Mouse (Mus musculus) CH12.LX (cell line): ENCODE data around the gene Dlg2. TPM values are rescaled to one million over a fixed set of nuclear protein-coding genes. Genes with fewer than 3 reads are reported as not detected.

ENCODE experiments used
- DNase-seq: peaks from one replicate; pipeline ENCODE4 v3.0.0-alpha.2; 2013; ENCODE audit errors: extremely low read depth
- H3K27ac ChIP-seq: 2 replicates; pipeline ENCODE4 v1.5.1; 2012; ENCODE audit warnings: low read depth, mild to moderate bottlenecking, control low read depth, moderate library complexity; ENCODE audit not compliant: insufficient read depth
- H3K27me3 ChIP-seq: replicated peaks from 2 replicates; pipeline ENCODE3; 2012; ENCODE audit warnings: inconsistent platforms
- H3K36me3 ChIP-seq, 2 experiments: replicated peaks in 1 of 2; 2 replicates each; pipeline versions ENCODE3 to v1.6.1; 2012; ENCODE audit warnings: inconsistent platforms in 1 of 2, low read length in 1 of 2, mild to moderate bottlenecking in 1 of 2, mixed read lengths in 1 of 2, moderate library complexity in 1 of 2; ENCODE audit not compliant: control insufficient read depth in 1 of 2, insufficient read depth in 1 of 2
- H3K4me1 ChIP-seq, 2 experiments: 2 replicates each; pipeline ENCODE4 v1.6.1; 2012; ENCODE audit warnings: inconsistent platforms in 1 of 2, moderate library complexity in 1 of 2; ENCODE audit not compliant: insufficient read depth in 2 of 2, control insufficient read depth in 1 of 2
- H3K4me2 ChIP-seq: 2 replicates; pipeline ENCODE4 v1.6.1; 2012; ENCODE audit warnings: low read depth, mild to moderate bottlenecking, control low read depth; ENCODE audit not compliant: poor library complexity, insufficient read depth, severe bottlenecking
- H3K4me3 ChIP-seq, 3 experiments: fragments of 150-350 bp in 1 of 3; sonication (generic) in 1 of 3; replicated peaks in 1 of 3; 2 replicates each; pipeline versions ENCODE3 to v1.5.1; 2011 to 2012; ENCODE audit warnings: low read depth in 2 of 3, low read length in 2 of 3, mild to moderate bottlenecking in 2 of 3, moderate library complexity in 2 of 3, control low read depth in 1 of 3, improper control_type of control experiment in 1 of 3, inconsistent platforms in 1 of 3, mixed read lengths in 1 of 3; ENCODE audit not compliant: poor library complexity in 1 of 3
- H3K79me2 ChIP-seq: replicated peaks from 2 replicates; pipeline ENCODE4 v1.6.1; 2012; ENCODE audit warnings: mild to moderate bottlenecking, moderate library complexity; ENCODE audit not compliant: control insufficient read depth, poor library complexity, insufficient read depth, severe bottlenecking; ENCODE audit errors: extremely low read depth
- H3K9ac ChIP-seq: 2 replicates; pipeline ENCODE4 v1.6.1; 2012; ENCODE audit warnings: low read depth, mild to moderate bottlenecking, control low read depth, moderate library complexity; ENCODE audit not compliant: insufficient read depth
- H3K9me3 ChIP-seq: replicated peaks from 2 replicates; pipeline ENCODE3; 2012; ENCODE audit warnings: low read length, inconsistent platforms, mixed read lengths
- BHLHE40 ChIP-seq: IDR thresholded peaks from 2 replicates; pipeline ENCODE4 v1.6.1; 2011; ENCODE audit warnings: mild to moderate bottlenecking, low read depth, low read length, improper control_type of control experiment
- CHD2 ChIP-seq: IDR thresholded peaks from 2 replicates; pipeline ENCODE4 v1.6.1; 2011; ENCODE audit warnings: low read length, improper control_type of control experiment
- CTCF ChIP-seq, 2 experiments: IDR thresholded peaks in 1 of 2; conservative IDR thresholded peaks in 1 of 2; 2 replicates each; pipeline ENCODE4 v1.5.1; 2011 to 2012; ENCODE audit warnings: low read depth in 2 of 2, low read length in 2 of 2, improper control_type of control experiment in 1 of 2, inconsistent platforms in 1 of 2, mild to moderate bottlenecking in 1 of 2, moderate library complexity in 1 of 2
- GABPA ChIP-seq: IDR thresholded peaks from 2 replicates; pipeline ENCODE4 v1.6.1; 2012; ENCODE audit warnings: low read depth, low read length, improper control_type of control experiment, inconsistent platforms; ENCODE audit not compliant: insufficient replicate concordance
- HCFC1 ChIP-seq: IDR thresholded peaks from 2 replicates; pipeline ENCODE4 v1.6.1; 2012; ENCODE audit warnings: low read depth, mild to moderate bottlenecking, inconsistent platforms, low read length, improper control_type of control experiment
- JUN ChIP-seq: IDR thresholded peaks from 2 replicates; pipeline ENCODE4 v1.6.1; 2011; ENCODE audit warnings: low read depth, mild to moderate bottlenecking, low read length, improper control_type of control experiment, moderate library complexity; ENCODE audit not compliant: insufficient read depth
- MAX ChIP-seq: IDR thresholded peaks from 2 replicates; pipeline ENCODE4 v1.6.1; 2011; ENCODE audit warnings: low read length, improper control_type of control experiment
- MAZ ChIP-seq: IDR thresholded peaks from 2 replicates; pipeline ENCODE4 v1.6.1; 2012; ENCODE audit warnings: low read depth, mild to moderate bottlenecking, inconsistent platforms, low read length, improper control_type of control experiment, moderate library complexity
- MXI1 ChIP-seq: IDR thresholded peaks from 2 replicates; pipeline ENCODE4 v1.6.1; 2011; ENCODE audit warnings: mild to moderate bottlenecking, low read depth, low read length, improper control_type of control experiment
- NELFE ChIP-seq: IDR thresholded peaks from 2 replicates; pipeline ENCODE4 v1.6.1; 2011; ENCODE audit warnings: low read depth, low read length, improper control_type of control experiment
- PAX5 ChIP-seq: IDR thresholded peaks from 2 replicates; pipeline ENCODE4 v1.6.1; 2012; ENCODE audit warnings: low read length, inconsistent platforms, mixed read lengths
- POLR2AphosphoS2 ChIP-seq: IDR thresholded peaks from 2 replicates; pipeline ENCODE4 v1.6.1; 2011; ENCODE audit warnings: low read depth, low read length, improper control_type of control experiment
- RAD21 ChIP-seq: IDR thresholded peaks from 2 replicates; pipeline ENCODE4 v1.6.1; 2011; ENCODE audit warnings: low read depth, mild to moderate bottlenecking, low read length, improper control_type of control experiment, moderate library complexity
- RCOR1 ChIP-seq: conservative IDR thresholded peaks from 2 replicates; pipeline ENCODE4 v1.6.1; 2012; ENCODE audit warnings: low read depth, mild to moderate bottlenecking, inconsistent platforms, low read length, improper control_type of control experiment
- SIN3A ChIP-seq: IDR thresholded peaks from 2 replicates; pipeline ENCODE4 v1.6.1; 2012; ENCODE audit warnings: low read length, improper control_type of control experiment, inconsistent platforms
- SMC3 ChIP-seq: IDR thresholded peaks from 2 replicates; pipeline ENCODE4 v1.6.1; 2011; ENCODE audit warnings: low read depth, low read length, improper control_type of control experiment
- UBTF ChIP-seq: IDR thresholded peaks from 2 replicates; pipeline ENCODE4 v1.6.1; 2012; ENCODE audit warnings: low read depth, mild to moderate bottlenecking, inconsistent platforms, low read length, improper control_type of control experiment, moderate library complexity
- ZC3H11A ChIP-seq: IDR thresholded peaks from 2 replicates; pipeline ENCODE4 v1.6.1; 2012; ENCODE audit warnings: low read depth, mild to moderate bottlenecking, inconsistent platforms, low read length, improper control_type of control experiment
- ZKSCAN1 ChIP-seq: IDR thresholded peaks from 2 replicates; pipeline ENCODE4 v1.6.1; 2012; ENCODE audit warnings: low read depth, inconsistent platforms, low read length, improper control_type of control experiment, borderline replicate concordance
- ZNF384 ChIP-seq: IDR thresholded peaks from 2 replicates; pipeline ENCODE4 v1.6.1; 2012; ENCODE audit warnings: low read depth, low read length, improper control_type of control experiment, inconsistent platforms
- dilution Hi-C: fragments of 300-500 bp; cut with MboI; formaldehyde crosslinking; loops from 2 replicates; pipeline ENCODE4 v1.14.3; 2020; ENCODE audit warnings: low sequenced_read_pairs; ENCODE audit not compliant: extremely low pct_unique_long_range_greater_than_20kb, extremely low pct_ligation_motif_present
- in situ Hi-C: fragments of 300-500 bp; cut with MboI; formaldehyde crosslinking; loops from 3 replicates; pipeline ENCODE4 v1.14.3; 2019; ENCODE audit warnings: low sequenced_read_pairs, low pct_ligation_motif_present, low pct_unique_long_range_greater_than_20kb, mixed read lengths
- polyA plus RNA-seq: library from polyadenylated mRNA; unstranded; fragments of >175 nt; gene quantifications from 2 replicates; pipeline ENCODE4 v1.2.1, GENCODE M21; 2012; ENCODE audit warnings: low read depth; ENCODE audit not compliant: insufficient read length
- total RNA-seq, 2 experiments: library from RNA; depleted of rRNA; stranded (reverse); fragments of 300-350 nt in 1 of 2; fragments of >200 nt in 1 of 2; gene quantifications; 2 replicates each; pipeline ENCODE4 v1.2.3; 2012 to 2014

The Dlg2 gene
- total and polyA plus RNA-seq, 3 experiments = 0.36 TPM; not detected in 2

- H3K27ac ChIP-seq = no peak overlapping the region
- TF ChIP-seq SIN3A = no peak
- TF ChIP-seq GABPA = no peak
- TF ChIP-seq NELFE = no peak
- TF ChIP-seq BHLHE40 = no peak
- TF ChIP-seq UBTF = no peak
- no peak for TF ChIP-seq ZKSCAN1
- no peak for TF ChIP-seq RCOR1
- no peak for TF ChIP-seq PAX5
- TF ChIP-seq POLR2AphosphoS2 = no peak
- TF ChIP-seq ZNF384 = no peak
- DNase-seq = no peak
- H3K79me2 ChIP-seq = no peaks in the 10 kb centered on the region
- H3K9ac ChIP-seq = no peak overlapping the region
- no peaks in the 10 kb centered on the region for H3K4me1 ChIP-seq
- in situ Hi-C loops (no loop called here), dilution Hi-C loops (no loop called here)
- H3K9me3 ChIP-seq = no peaks in the 10 kb centered on the region
- no peaks in the 10 kb centered on the region for H3K36me3 ChIP-seq
- no peak overlapping the region for H3K4me3 ChIP-seq
- no peaks in the 10 kb centered on the region for H3K27me3 ChIP-seq
- no peak overlapping the region for H3K4me2 ChIP-seq
Observed at GRCm38 (mm10) chr7:92003769-92004455, 1527.4 kb downstream of the Dlg2 start.

GRCm38 (mm10) chr7:92005681-92006425 is 1529.4 kb downstream of the Dlg2 start:
- H3K79me2 ChIP-seq = no peaks in the 10 kb centered on the region
- H3K27ac ChIP-seq = no peak overlapping the region
- H3K27me3 ChIP-seq = no peaks in the 10 kb centered on the region
- H3K4me2 ChIP-seq = no peak overlapping the region
- TF ChIP-seq CTCF (conservative IDR thresholded peaks at IDR 0.05 in 1 of 2, IDR thresholded peaks at IDR 0.05 in 1 of 2; ENCODE audit: low read depth in 2 of 2, low read length in 2 of 2) (no peak), MXI1 (no peak), RAD21 (no peak), JUN (no peak), ZNF384 (no peak), ZC3H11A (no peak), MAZ (no peak), CHD2 (no peak), UBTF (no peak), SMC3 (no peak), RCOR1 (no peak), NELFE (no peak), GABPA (no peak), PAX5 (no peak), HCFC1 (no peak), MAX (no peak)
- TF ChIP-seq, all 38 proteins: peak for 0
- H3K4me3 ChIP-seq = no peak overlapping the region
- in situ Hi-C loops = no loop called here
- no peaks in the 10 kb centered on the region for H3K9me3 ChIP-seq
- H3K4me1 ChIP-seq = no peaks in the 10 kb centered on the region
- dilution Hi-C loops = no loop called here
- DNase-seq = no peak
- H3K9ac ChIP-seq = no peak overlapping the region
- H3K36me3 ChIP-seq = no peaks in the 10 kb centered on the region
